Mouse (Mus musculus) intestine, postnatal 0 days (tissue): ENCODE measurements around the gene Psmc3ip. TPM values are rescaled to one million over a fixed set of nuclear protein-coding genes. Genes with fewer than 3 reads are reported as not detected.
A peak's percentile ranks its signal among the peaks of the same experiment; 100 is the strongest.

Experiments
- ATAC-seq: fragments of 200-750 bp; cut with Nextera tagmentation; 2 replicates; pipeline ENCODE4 v1.8.0; 2017; ENCODE audit warnings: mild to moderate bottlenecking, moderate TSS enrichment, moderate library complexity
- H3K27ac ChIP-seq: fragments of 300-500 bp; sonication (generic); 2 replicates; pipeline ENCODE4 v1.5.1; 2014; ENCODE audit warnings: mild to moderate bottlenecking, low read depth, low read length, moderate library complexity
- H3K27me3 ChIP-seq: fragments of 300-500 bp; sonication (generic); replicated peaks from 2 replicates; pipeline ENCODE4 v1.6.1; 2014; ENCODE audit warnings: low read length, mixed read lengths; ENCODE audit not compliant: control insufficient read depth, insufficient read depth
- H3K36me3 ChIP-seq: fragments of 300-500 bp; sonication (generic); 2 replicates; pipeline ENCODE4 v1.6.1; 2014; ENCODE audit warnings: mild to moderate bottlenecking, moderate library complexity; ENCODE audit not compliant: control insufficient read depth, insufficient read depth
- H3K4me1 ChIP-seq: fragments of 300-500 bp; sonication (generic); replicated peaks from 2 replicates; pipeline ENCODE4 v1.6.1; 2014; ENCODE audit warnings: antibody characterized with exemption, low read length, mixed read lengths; ENCODE audit not compliant: control insufficient read depth, insufficient read depth
- H3K4me2 ChIP-seq: fragments of 300-500 bp; sonication (generic); replicated peaks from 2 replicates; pipeline ENCODE4 v1.6.1; 2014; ENCODE audit warnings: low read depth, mild to moderate bottlenecking, moderate library complexity
- H3K4me3 ChIP-seq: fragments of 300-500 bp; sonication (generic); 2 replicates; pipeline ENCODE4 v1.5.1; 2014; ENCODE audit warnings: low read depth, low read length
- H3K9ac ChIP-seq: fragments of 300-500 bp; sonication (generic); 2 replicates; pipeline ENCODE4 v1.6.1; 2014; ENCODE audit warnings: mild to moderate bottlenecking, low read depth, low read length
- H3K9me3 ChIP-seq: fragments of 300-500 bp; sonication (generic); 2 replicates; pipeline ENCODE4 v1.6.1; 2016; ENCODE audit warnings: mixed run types; ENCODE audit not compliant: control insufficient read depth
- CTCF ChIP-seq: sonication (generic); IDR thresholded peaks from 2 replicates; pipeline ENCODE4 v1.5.1; 2016; ENCODE audit warnings: low read depth, mild to moderate bottlenecking, control low read depth, antibody characterized with exemption, moderate library complexity
- WGBS: fragments of 180-500 bp; shearing (Covaris S2); extraction: QIAGEN DNeasy Blood & Tissue Kit; methylation state at CpG from one replicate; pipeline ENCODE4 v1.1.7; 2014; 5-methylcytosine and 5-hydroxymethylcytosine counted together
- polyA plus RNA-seq: library from polyadenylated mRNA; unstranded; fragments of >200 nt; fragmentation: Nextera tagmentation; extraction: Ambion mirVana; gene quantifications from 2 replicates; pipeline ENCODE4 v1.2.1, GENCODE M21; 2015

Gene Psmc3ip
- polyA plus RNA-seq, 1 experiment from 2014 or later, result 9.1 TPM

DNA sequence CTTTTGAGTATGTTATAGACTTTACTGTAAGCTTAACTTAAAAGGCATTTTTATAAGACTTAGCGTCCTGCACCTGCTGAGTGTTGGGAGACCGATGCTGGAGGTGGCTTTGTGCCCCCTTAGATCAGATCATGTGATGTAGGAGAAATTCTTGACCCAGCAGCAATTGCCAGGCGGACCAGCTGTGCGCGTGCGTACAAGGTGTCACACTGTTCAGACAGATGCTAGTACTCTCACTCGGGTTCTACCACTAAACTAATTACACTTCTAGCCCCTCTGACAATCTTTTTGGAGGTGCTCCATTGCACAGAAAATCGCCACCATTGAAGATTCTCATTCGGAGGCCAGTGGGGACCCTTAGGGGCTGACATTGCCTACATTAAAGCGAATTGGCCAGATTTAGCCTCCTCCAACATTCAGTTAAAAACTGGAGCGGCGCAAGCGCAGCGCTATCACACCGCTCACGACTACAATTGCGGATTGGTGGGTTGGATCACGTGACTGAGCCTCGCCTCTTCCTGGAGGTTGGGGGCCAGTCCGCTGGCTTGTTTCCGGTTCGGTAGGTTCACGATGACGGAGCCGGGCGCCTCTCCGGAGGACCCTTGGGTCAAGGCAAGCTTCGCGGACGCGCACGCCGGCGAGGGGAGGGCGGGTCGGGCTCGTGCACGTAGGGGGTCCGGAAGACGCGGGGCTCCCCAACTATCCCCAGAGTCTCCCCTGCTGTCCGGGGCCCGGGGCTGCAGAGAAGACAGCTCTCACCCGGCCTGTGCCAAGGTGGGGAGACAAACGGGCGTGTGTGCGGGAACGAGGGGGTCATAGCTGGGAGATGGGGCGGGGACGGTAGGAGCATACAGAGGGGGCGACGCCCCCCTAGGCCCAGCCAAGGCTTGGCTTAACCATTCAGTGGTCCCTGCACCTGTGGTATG is 8.2 kb downstream of the Psmc3ip start, which contains the start of gene Mlx:
TSS of gene Mlx (plus strand) at position 522 of the 926 bp plus-strand sequence.
- 2% methylated on average over 52 of the region's 52 CpGs for WGBS

DNA sequence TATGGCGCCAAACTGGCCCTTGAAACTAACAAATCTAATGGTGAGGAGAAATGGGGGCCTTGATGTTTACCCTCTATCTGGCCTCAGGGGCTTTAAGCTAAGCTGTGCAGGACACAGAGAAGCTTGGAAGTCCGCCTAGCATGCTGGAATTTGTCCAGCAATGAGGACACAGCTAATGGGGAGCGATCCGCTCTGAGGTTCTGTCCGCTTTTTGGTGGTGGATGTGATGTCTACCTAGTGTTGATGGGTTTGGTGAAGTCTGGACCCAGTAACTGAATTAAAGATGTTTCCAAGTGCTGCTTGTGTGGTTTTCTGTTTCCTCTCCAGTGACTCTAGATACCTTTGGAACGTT is 8.9 kb downstream of the Psmc3ip start:
- 74% methylated on average over 6 of the region's 6 CpGs for WGBS
- H3K9me3 ChIP-seq, result no peaks in the 10 kb centered on the region
- no peaks in the 10 kb centered on the region for H3K27me3 ChIP-seq
- peaks cover 16% of the 10 kb centered on the region for H3K4me1 ChIP-seq
- no peak for ATAC-seq
- H3K36me3 ChIP-seq, result peaks cover 33% of the 10 kb centered on the region
- TF ChIP-seq CTCF, result no peak
- peak overlapping the region; percentile 77; the same call in 1 of the 2 replicates for H3K4me3 ChIP-seq
- H3K4me2 ChIP-seq, result peak overlapping the region; percentile 82
- H3K27ac ChIP-seq, result peak overlapping the region; percentile 90; the same call in 1 of the 2 replicates
- no peak overlapping the region for H3K9ac ChIP-seq

More for the DNA sequence above, 8.2 kb downstream of the Psmc3ip start, which contains the start of gene Mlx:
- Histone ChIP-seq H3K4me1 (peaks cover 12% of the 10 kb centered on the region; the same call in 1 of the 2 replicates), H3K27me3 (no peaks in the 10 kb centered on the region), H3K4me2 (peak within 1 kb of the TSS; percentile 82), H3K9me3 (no peaks in the 10 kb centered on the region), H3K27ac (peak within 1 kb of the TSS; percentile 90), H3K4me3 (peak within 1 kb of the TSS; percentile 77), H3K36me3 (peaks cover 40% of the 10 kb centered on the region), H3K9ac (peak within 1 kb of the TSS; percentile 81)
- ATAC-seq, result peak; percentile 83
- no peak for TF ChIP-seq CTCF

GRCm38 (mm10) chr11:101085617-101086322 is 9.5 kb downstream of the Psmc3ip start:
- Histone ChIP-seq H3K9me3 (no peaks in the 10 kb centered on the region), H3K4me2 (peak overlapping the region; percentile 82; the same call in 1 of the 2 replicates), H3K27me3 (no peaks in the 10 kb centered on the region), H3K9ac (no peak overlapping the region), H3K27ac (no peak overlapping the region), H3K4me1 (peaks cover 18% of the 10 kb centered on the region), H3K4me3 (no peak overlapping the region), H3K36me3 (peaks cover 28% of the 10 kb centered on the region)
- ATAC-seq, result no peak
- WGBS, result 84% methylated on average over 18 of the region's 18 CpGs
- TF ChIP-seq CTCF, result no peak

- Histone ChIP-seq H3K36me3 (peaks cover 19% of the 10 kb centered on the region), H3K27ac (no peak overlapping the region), H3K4me1 (peaks cover 18% of the 10 kb centered on the region), H3K9me3 (no peaks in the 10 kb centered on the region), H3K27me3 (peaks cover 7% of the 10 kb centered on the region), H3K4me3 (no peak overlapping the region), H3K4me2 (no peak overlapping the region), H3K9ac (no peak overlapping the region)
- TF ChIP-seq CTCF, result no peak
- ATAC-seq, result no peak
- 92% methylated on average over 12 of the region's 12 CpGs for WGBS
Measured at GRCm38 (mm10) chr11:101084811-101085210, 10.4 kb downstream of the Psmc3ip start.

DNA sequence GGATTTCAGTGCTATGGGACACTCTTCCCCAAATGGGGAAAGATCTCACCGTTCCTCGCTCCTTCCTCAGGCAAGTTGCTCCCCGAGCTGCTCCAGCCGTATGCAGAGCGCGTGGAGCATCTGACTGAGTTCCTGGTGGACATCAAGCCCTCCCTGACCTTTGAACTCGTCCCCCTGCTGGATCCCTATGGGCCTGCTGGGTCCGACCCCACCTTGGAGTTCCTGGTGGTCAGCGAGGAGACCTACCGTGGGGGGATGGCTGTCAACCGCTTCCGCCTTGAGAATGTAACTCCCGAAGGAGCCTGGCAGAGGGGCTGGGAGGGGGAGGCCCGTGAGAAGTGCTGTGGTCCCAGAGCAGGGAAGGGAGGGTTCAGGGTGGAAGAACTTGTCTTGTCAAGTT is 11.0 kb downstream of the Psmc3ip start:
- H3K36me3 ChIP-seq, result peaks cover 13% of the 10 kb centered on the region
- ATAC-seq, result no peak
- H3K4me3 ChIP-seq, result no peak overlapping the region
- H3K9ac ChIP-seq, result no peak overlapping the region
- peaks cover 11% of the 10 kb centered on the region for H3K27me3 ChIP-seq
- H3K4me1 ChIP-seq, result peaks cover 18% of the 10 kb centered on the region
- TF ChIP-seq CTCF, result no peak
- 87% methylated on average over 14 of the region's 14 CpGs for WGBS
- H3K27ac ChIP-seq, result no peak overlapping the region
- H3K9me3 ChIP-seq, result no peaks in the 10 kb centered on the region
- H3K4me2 ChIP-seq, result no peak overlapping the region
